Mouse (Mus musculus): ENCODE results near the gene Vmn1r100. TPM values are rescaled to one million over a fixed set of nuclear protein-coding genes. Genes with fewer than 3 reads are reported as not detected.
"Not testable (repeated sequence)": the region's sequence is repeated elsewhere in the genome, so short reads cannot be mapped to it uniquely, and the experiment has no call there.

The Vmn1r100 gene
- total RNA-seq (2021): not detected
- long read RNA-seq, experiment 1: 0 reads
- long read RNA-seq, experiment 2: 0 reads

DNA sequence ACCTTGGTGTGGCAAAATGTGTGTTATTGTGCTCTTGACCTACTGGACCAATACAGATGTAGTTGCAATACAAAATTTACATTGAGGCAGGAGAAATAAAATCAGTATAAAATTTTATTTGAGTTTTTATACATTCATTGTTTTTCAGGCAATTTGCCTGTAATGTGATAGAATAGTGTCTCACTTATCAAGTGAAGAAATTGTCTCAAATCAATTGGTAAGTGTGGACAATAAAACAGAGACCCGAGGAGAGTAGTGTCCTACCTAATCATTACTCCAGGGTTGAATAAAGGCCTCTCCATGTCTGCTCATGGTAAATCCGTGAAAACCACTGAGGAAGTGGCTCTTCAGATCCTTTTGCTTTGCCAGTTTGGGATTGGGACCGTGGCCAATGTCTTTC is at the start of gene Vmn1r100:
TSS of gene Vmn1r100 (plus strand) at position 301 of the 400 bp plus-strand sequence.
- intact Hi-C loops (cut with DNase I); H3K27ac ChIP-seq; DNase-seq (ENCODE audit: extremely low spot score in 1 of 2, low spot score in 2 of 2); H3K4me3 ChIP-seq: not testable (repeated sequence)

DNA sequence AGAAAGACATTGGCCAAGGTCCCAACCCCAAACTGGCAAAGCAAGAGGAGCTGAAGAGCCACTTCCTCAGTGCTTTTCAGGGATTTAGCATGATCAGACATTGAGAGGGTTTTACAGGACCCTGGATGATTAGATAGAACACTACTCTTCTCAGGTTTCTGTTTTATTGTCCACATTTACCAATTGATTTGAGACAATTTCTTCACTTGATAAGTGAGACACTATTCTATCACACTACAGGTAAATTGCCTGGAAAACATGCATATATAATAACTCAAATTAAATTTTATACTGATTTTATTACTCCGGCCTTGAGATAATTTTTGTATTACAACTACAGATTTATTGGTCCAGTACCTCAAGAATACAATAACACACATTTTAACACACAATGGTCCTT is 42.4 kb upstream of the Vmn1r100 start, which contains the start of gene Gm5728:
TSS of gene Gm5728 (minus strand) at position 101 of the 400 bp plus-strand sequence.
- DNase-seq (ENCODE audit: extremely low spot score in 1 of 2, low spot score in 2 of 2); H3K27ac ChIP-seq; intact Hi-C loops (cut with DNase I); H3K4me3 ChIP-seq: not testable (repeated sequence)

DNA sequence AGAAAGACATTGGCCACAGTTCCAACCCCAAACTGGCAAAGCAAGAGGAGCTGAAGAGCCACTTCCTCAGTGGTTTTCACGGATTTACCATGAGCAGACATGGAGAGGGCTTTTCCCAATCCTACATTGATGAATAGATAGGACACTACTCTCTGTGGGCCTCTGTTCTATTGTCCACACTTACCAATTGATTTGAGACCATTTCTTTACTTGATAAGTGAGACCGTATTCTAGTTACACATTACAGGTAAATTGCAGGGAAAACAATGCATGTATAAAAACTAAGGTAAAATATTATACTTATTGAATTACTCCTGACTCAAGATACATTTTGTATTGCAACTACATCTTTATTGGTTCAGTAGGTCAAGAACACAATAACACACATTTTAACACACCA is 24.8 kb downstream of the Vmn1r100 start, which contains the start of gene Vmn1r101:
TSS of gene Vmn1r101 (minus strand) at position 101 of the 400 bp plus-strand sequence.
- intact Hi-C loops (cut with DNase I); DNase-seq (ENCODE audit: extremely low spot score in 1 of 2, low spot score in 2 of 2); H3K4me3 ChIP-seq; H3K27ac ChIP-seq: not testable (repeated sequence)

Other genes starting within 250 kb of the Vmn1r100 start
- gene Vmn1r94, start 249.6 kb upstream of the Vmn1r100 start, total RNA-seq (2021): not detected
- not detected for gene Vmn1r95, start 224.2 kb upstream of the Vmn1r100 start, total RNA-seq (2021)
- gene Gm6164, start 212.3 kb upstream of the Vmn1r100 start, total RNA-seq (2021): not detected
- gene Gm4498, start 184.1 kb upstream of the Vmn1r100 start, total RNA-seq (2021): not detected
- not detected for gene Gm5890, start 155.1 kb upstream of the Vmn1r100 start, total RNA-seq (2021)
- gene Gm4133, start 83.9 kb upstream of the Vmn1r100 start, total RNA-seq (2021): not detected
- gene Gm5728, start 42.5 kb upstream of the Vmn1r100 start, total RNA-seq (2021): not detected
- not detected for gene Vmn1r101, start 24.7 kb downstream of the Vmn1r100 start, total RNA-seq (2021)
- not detected for gene Gm10670, start 57.0 kb downstream of the Vmn1r100 start, total RNA-seq (2021)
- gene Vmn1r103, start 92.6 kb downstream of the Vmn1r100 start, total RNA-seq (2021): not detected
- not detected for gene Vmn1r104, start 115.9 kb downstream of the Vmn1r100 start, total RNA-seq (2021)
- not detected for gene Gm5726, start 127.8 kb downstream of the Vmn1r100 start, total RNA-seq (2021)
- gene Gm4141, start 158.3 kb downstream of the Vmn1r100 start, total RNA-seq (2021): not detected
- not detected for gene Gm4513, start 181.1 kb downstream of the Vmn1r100 start, total RNA-seq (2021)